Mouse (Mus musculus): ENCODE data around the gene Anapc15. TPM values are rescaled to one million over a fixed set of nuclear protein-coding genes. Genes with fewer than 3 reads are reported as not detected.

Anapc15 gene
- polyA plus RNA-seq (2012; ENCODE audit: insufficient read depth, insufficient read length, missing spikeins): 36.9 and 39.2 TPM in 2 replicates

- Histone ChIP-seq H3K27ac (replicated peaks; ENCODE audit: low read depth, low read length) (no peak within 1 kb of the TSS), H3K4me3 (ENCODE audit: insufficient read depth, low read depth, low read length) (no peak within 1 kb of the TSS), H3K4me1 (ENCODE audit: control insufficient read depth, insufficient read depth, insufficient read length, low read length) (no peaks in the 10 kb centered on the region)
These were observed at the start of gene Anapc15 for GRCm38 (mm10) chr7:101863415-101863814. Gene Anapc15 (plus strand): TSS chr7:101863715.

GRCm38 (mm10) chr7:101817861-101818401, 45.6 kb upstream of the Anapc15 start, which contains the start of gene Phox2a:
Gene Phox2a (plus strand): TSS chr7:101818313.
- H3K4me3 ChIP-seq (ENCODE audit: insufficient read depth, low read depth, low read length): no peak within 1 kb of the TSS
- 0 out of 2 replicates have a peak, but pooled peaks cover 2% of the 10 kb centered on the region for H3K4me1 ChIP-seq (ENCODE audit: control insufficient read depth, insufficient read depth, insufficient read length, low read length)
- H3K27ac ChIP-seq (replicated peaks; ENCODE audit: low read depth, low read length): no peak within 1 kb of the TSS

GRCm38 (mm10) chr7:101820295-101821030, 43.1 kb upstream of the Anapc15 start:
- H3K27ac ChIP-seq (replicated peaks; ENCODE audit: low read depth, low read length): no peak overlapping the region
- peak overlapping the region; percentile 51 for H3K4me3 ChIP-seq (ENCODE audit: insufficient read depth, low read depth, low read length)
- H3K4me1 ChIP-seq (ENCODE audit: control insufficient read depth, insufficient read depth, insufficient read length, low read length): 0 out of 2 replicates have a peak, but pooled peaks cover 2% of the 10 kb centered on the region

- Histone ChIP-seq H3K27ac (replicated peaks; ENCODE audit: low read depth, low read length) (no peak overlapping the region), H3K4me3 (ENCODE audit: insufficient read depth, low read depth, low read length) (peak overlapping the region; percentile 51)
These were observed 41.7 kb upstream of the Anapc15 start for GRCm38 (mm10) chr7:101821571-101822501.

GRCm38 (mm10) chr7:101822836-101823757, 40.4 kb upstream of the Anapc15 start:
- H3K27ac ChIP-seq (replicated peaks; ENCODE audit: low read depth, low read length): no peak overlapping the region
- H3K4me1 ChIP-seq (ENCODE audit: control insufficient read depth, insufficient read depth, insufficient read length, low read length): 0 out of 2 replicates have a peak, but pooled peaks cover 2% of the 10 kb centered on the region
- no peak overlapping the region for H3K4me3 ChIP-seq (ENCODE audit: insufficient read depth, low read depth, low read length)

More at GRCm38 (mm10) chr7:101821571-101822501, 41.7 kb upstream of the Anapc15 start:
- 0 out of 2 replicates have a peak, but pooled peaks cover 2% of the 10 kb centered on the region for H3K4me1 ChIP-seq (ENCODE audit: control insufficient read depth, insufficient read depth, insufficient read length, low read length)

- Histone ChIP-seq H3K4me3 (ENCODE audit: insufficient read depth, low read depth, low read length) (no peak overlapping the region), H3K4me1 (ENCODE audit: control insufficient read depth, insufficient read depth, insufficient read length, low read length) (0 out of 2 replicates have a peak, but pooled peaks cover 2% of the 10 kb centered on the region), H3K27ac (replicated peaks; ENCODE audit: low read depth, low read length) (no peak overlapping the region)
These were observed 39.5 kb upstream of the Anapc15 start for GRCm38 (mm10) chr7:101823758-101824630.

- H3K27ac ChIP-seq (replicated peaks; ENCODE audit: low read depth, low read length): no peak overlapping the region
- H3K4me3 ChIP-seq (ENCODE audit: insufficient read depth, low read depth, low read length): no peak overlapping the region
- no peaks in the 10 kb centered on the region for H3K4me1 ChIP-seq (ENCODE audit: control insufficient read depth, insufficient read depth, insufficient read length, low read length)
These were observed 33.1 kb upstream of the Anapc15 start for GRCm38 (mm10) chr7:101830373-101830772.

- Histone ChIP-seq H3K4me1 (ENCODE audit: control insufficient read depth, insufficient read depth, insufficient read length, low read length) (no peaks in the 10 kb centered on the region), H3K4me3 (ENCODE audit: insufficient read depth, low read depth, low read length) (no peak overlapping the region), H3K27ac (replicated peaks; ENCODE audit: low read depth, low read length) (no peak overlapping the region)
These were observed 32.1 kb upstream of the Anapc15 start for GRCm38 (mm10) chr7:101831437-101831836.

- Histone ChIP-seq H3K4me3 (ENCODE audit: insufficient read depth, low read depth, low read length) (no peak overlapping the region), H3K4me1 (ENCODE audit: control insufficient read depth, insufficient read depth, insufficient read length, low read length) (no peaks in the 10 kb centered on the region), H3K27ac (replicated peaks; ENCODE audit: low read depth, low read length) (no peak overlapping the region)
These were observed 31.1 kb upstream of the Anapc15 start for GRCm38 (mm10) chr7:101832372-101832771.

- no peak overlapping the region for H3K27ac ChIP-seq (replicated peaks; ENCODE audit: low read depth, low read length)
- H3K4me3 ChIP-seq (ENCODE audit: insufficient read depth, low read depth, low read length): no peak overlapping the region
- H3K4me1 ChIP-seq (ENCODE audit: control insufficient read depth, insufficient read depth, insufficient read length, low read length): no peaks in the 10 kb centered on the region
These were observed 30.2 kb upstream of the Anapc15 start for GRCm38 (mm10) chr7:101833352-101833751.

GRCm38 (mm10) chr7:101833916-101834584, 29.5 kb upstream of the Anapc15 start:
- Histone ChIP-seq H3K27ac (replicated peaks; ENCODE audit: low read depth, low read length) (no peak overlapping the region), H3K4me1 (ENCODE audit: control insufficient read depth, insufficient read depth, insufficient read length, low read length) (peaks cover 3% of the 10 kb centered on the region; the same call in 1 of the 2 replicates), H3K4me3 (ENCODE audit: insufficient read depth, low read depth, low read length) (no peak overlapping the region)

- H3K4me1 ChIP-seq (ENCODE audit: control insufficient read depth, insufficient read depth, insufficient read length, low read length): peaks cover 3% of the 10 kb centered on the region; the same call in 1 of the 2 replicates
- H3K4me3 ChIP-seq (ENCODE audit: insufficient read depth, low read depth, low read length): no peak overlapping the region
- H3K27ac ChIP-seq (replicated peaks; ENCODE audit: low read depth, low read length): no peak overlapping the region
These were observed 28.6 kb upstream of the Anapc15 start for GRCm38 (mm10) chr7:101834903-101835302.
